Mouse (Mus musculus): ENCODE measurements around the gene Gsta3. TPM values are rescaled to one million over a fixed set of nuclear protein-coding genes. Genes with fewer than 3 reads are reported as not detected.
"Not testable (repeated sequence)": the region's sequence is repeated elsewhere in the genome, so short reads cannot be mapped to it uniquely, and the experiment has no call there.

The Gsta3 gene
- polyA plus RNA-seq, 1 experiment, result 4.8 TPM

GRCm38 (mm10) chr1:21266766-21267165 lies 26.4 kb downstream of the Gsta3 start:
- TF ChIP-seq CTCF (IDR thresholded peaks at IDR 0.05; ENCODE audit: low read depth, low read length) (no peak), POLR2A (IDR thresholded peaks at IDR 0.05; ENCODE audit: borderline replicate concordance, low read depth, low read length) (no peak)
- no peak overlapping the region for H3K27ac ChIP-seq (ENCODE audit: insufficient read depth, low read depth, low read length)
- H3K4me3 ChIP-seq (ENCODE audit: insufficient read depth, low read length), result no peak overlapping the region
- H3K4me1 ChIP-seq (ENCODE audit: control insufficient read depth, insufficient read depth, low read length), result no peaks in the 10 kb centered on the region

- H3K4me3 ChIP-seq (ENCODE audit: insufficient read depth, low read length); H3K27ac ChIP-seq (ENCODE audit: insufficient read depth, low read depth, low read length); H3K4me1 ChIP-seq (ENCODE audit: control insufficient read depth, insufficient read depth, low read length): not testable (repeated sequence)
These were observed 27.1 kb downstream of the Gsta3 start for GRCm38 (mm10) chr1:21267466-21267865.

DNA sequence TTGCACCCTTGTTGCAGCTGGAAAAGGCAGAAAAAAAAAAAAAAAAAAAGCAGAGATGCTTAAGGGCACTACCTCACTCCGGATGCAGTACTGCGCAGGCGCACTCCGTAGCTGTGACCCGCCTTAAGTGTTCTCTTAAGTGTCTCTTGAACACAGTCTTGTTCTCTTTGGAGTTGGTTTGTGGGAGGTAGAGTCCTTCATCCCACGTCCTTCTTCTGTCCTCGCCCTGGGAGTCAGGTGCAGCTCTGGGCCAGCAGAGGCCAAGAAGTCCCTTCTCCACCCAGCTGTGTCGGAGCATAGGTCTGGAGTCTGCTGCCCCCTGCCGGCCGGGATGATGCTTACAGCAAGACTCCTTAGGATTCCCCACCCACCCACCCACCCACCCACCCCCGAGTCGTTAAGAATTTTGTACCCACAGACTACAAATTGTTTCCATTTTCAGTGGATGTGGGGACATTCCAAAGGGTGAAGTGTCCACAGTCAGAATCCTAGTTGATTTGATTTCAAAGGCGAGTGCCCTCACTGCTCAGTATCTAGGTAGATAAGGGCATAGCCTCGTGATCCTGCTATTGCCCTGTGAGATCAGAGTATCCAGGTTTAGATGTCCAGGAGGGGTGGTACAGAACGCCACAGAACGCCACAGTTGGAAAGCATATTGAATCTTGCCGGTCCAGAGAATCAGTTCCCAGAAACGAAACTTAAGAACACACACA lies 31.1 kb downstream of the Gsta3 start:
- Histone ChIP-seq H3K27ac (ENCODE audit: insufficient read depth, low read depth, low read length) (no peak overlapping the region), H3K4me1 (ENCODE audit: control insufficient read depth, insufficient read depth, low read length) (peaks cover 2% of the 10 kb centered on the region; the same call in 1 of the 2 replicates), H3K4me3 (ENCODE audit: insufficient read depth, low read length) (peak overlapping the region; percentile 61)
- TF ChIP-seq CTCF (IDR thresholded peaks at IDR 0.05; ENCODE audit: low read depth, low read length) (peak; percentile 78), POLR2A (IDR thresholded peaks at IDR 0.05; ENCODE audit: borderline replicate concordance, low read depth, low read length) (no peak)

- H3K4me1 ChIP-seq (ENCODE audit: control insufficient read depth, insufficient read depth, low read length), result peaks cover 2% of the 10 kb centered on the region; the same call in 1 of the 2 replicates
- no peak overlapping the region for H3K27ac ChIP-seq (ENCODE audit: insufficient read depth, low read depth, low read length)
- TF ChIP-seq POLR2A (IDR thresholded peaks at IDR 0.05; ENCODE audit: borderline replicate concordance, low read depth, low read length), result no peak
- TF ChIP-seq CTCF (IDR thresholded peaks at IDR 0.05; ENCODE audit: low read depth, low read length), result no peak
- peak overlapping the region; percentile 61 for H3K4me3 ChIP-seq (ENCODE audit: insufficient read depth, low read length)
These were observed 31.7 kb downstream of the Gsta3 start for GRCm38 (mm10) chr1:21272056-21272431.

DNA sequence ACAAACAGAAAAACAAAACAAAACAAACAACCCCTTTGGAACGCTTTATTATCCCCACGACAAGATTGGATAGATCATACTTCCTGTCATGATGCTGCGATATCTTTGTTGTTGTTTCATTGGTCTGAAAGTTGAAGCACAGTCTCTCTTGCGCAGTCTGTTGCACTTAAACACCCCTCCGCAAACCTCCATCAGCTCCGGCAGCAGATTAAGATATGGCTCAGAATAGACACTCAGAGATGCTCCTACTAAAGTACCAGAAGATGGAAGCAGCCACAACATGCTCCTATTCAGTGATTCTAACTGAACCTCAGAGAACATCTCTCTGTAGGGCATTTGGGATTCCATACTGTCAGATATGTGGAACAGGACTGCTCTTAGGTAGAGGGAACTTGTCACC lies 32.7 kb downstream of the Gsta3 start:
- TF ChIP-seq CTCF (IDR thresholded peaks at IDR 0.05; ENCODE audit: low read depth, low read length) (no peak), POLR2A (IDR thresholded peaks at IDR 0.05; ENCODE audit: borderline replicate concordance, low read depth, low read length) (no peak)
- Histone ChIP-seq H3K4me1 (ENCODE audit: control insufficient read depth, insufficient read depth, low read length) (peaks cover 2% of the 10 kb centered on the region; the same call in 1 of the 2 replicates), H3K27ac (ENCODE audit: insufficient read depth, low read depth, low read length) (no peak overlapping the region), H3K4me3 (ENCODE audit: insufficient read depth, low read length) (no peak overlapping the region)

GRCm38 (mm10) chr1:21274437-21275040 lies 34.1 kb downstream of the Gsta3 start:
- H3K4me1 ChIP-seq (ENCODE audit: control insufficient read depth, insufficient read depth, low read length), result peaks cover 2% of the 10 kb centered on the region; the same call in 1 of the 2 replicates
- TF ChIP-seq POLR2A (IDR thresholded peaks at IDR 0.05; ENCODE audit: borderline replicate concordance, low read depth, low read length), result no peak
- TF ChIP-seq CTCF (IDR thresholded peaks at IDR 0.05; ENCODE audit: low read depth, low read length), result no peak
- no peak overlapping the region for H3K27ac ChIP-seq (ENCODE audit: insufficient read depth, low read depth, low read length)
- no peak overlapping the region for H3K4me3 ChIP-seq (ENCODE audit: insufficient read depth, low read length)

GRCm38 (mm10) chr1:21275366-21275765 lies 35.0 kb downstream of the Gsta3 start:
- not testable (repeated sequence) for H3K4me1 ChIP-seq (ENCODE audit: control insufficient read depth, insufficient read depth, low read length); H3K27ac ChIP-seq (ENCODE audit: insufficient read depth, low read depth, low read length)

DNA sequence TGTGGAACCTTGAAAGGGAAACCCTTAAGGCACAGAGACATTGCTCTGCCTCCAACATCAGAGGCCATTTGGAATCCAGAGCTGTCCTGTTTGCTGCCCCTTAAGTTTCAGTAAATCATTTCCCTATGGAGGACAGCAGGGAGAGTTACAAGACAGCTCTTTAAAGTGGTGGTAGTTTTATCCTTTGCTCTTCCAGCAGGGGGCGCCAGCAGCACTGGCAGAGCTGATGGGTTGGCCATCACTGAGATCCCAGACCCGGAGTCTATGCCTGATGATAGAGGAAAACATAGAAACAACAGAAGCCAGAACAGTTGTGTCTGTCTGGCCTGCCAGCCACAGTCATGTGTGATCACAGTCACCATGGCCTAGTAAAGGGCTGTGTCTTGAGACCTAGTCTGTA lies 35.8 kb downstream of the Gsta3 start:
- not testable (repeated sequence) for H3K27ac ChIP-seq (ENCODE audit: insufficient read depth, low read depth, low read length); H3K4me3 ChIP-seq (ENCODE audit: insufficient read depth, low read length); H3K4me1 ChIP-seq (ENCODE audit: control insufficient read depth, insufficient read depth, low read length)

More at GRCm38 (mm10) chr1:21275366-21275765, 35.0 kb downstream of the Gsta3 start:
- not testable (repeated sequence) for H3K4me3 ChIP-seq (ENCODE audit: insufficient read depth, low read length)

GRCm38 (mm10) chr1:21280306-21280705 lies 39.9 kb downstream of the Gsta3 start:
- no peak for TF ChIP-seq POLR2A (IDR thresholded peaks at IDR 0.05; ENCODE audit: borderline replicate concordance, low read depth, low read length)
- Histone ChIP-seq H3K4me1 (ENCODE audit: control insufficient read depth, insufficient read depth, low read length) (no peaks in the 10 kb centered on the region), H3K27ac (ENCODE audit: insufficient read depth, low read depth, low read length) (no peak overlapping the region), H3K4me3 (ENCODE audit: insufficient read depth, low read length) (no peak overlapping the region)

DNA sequence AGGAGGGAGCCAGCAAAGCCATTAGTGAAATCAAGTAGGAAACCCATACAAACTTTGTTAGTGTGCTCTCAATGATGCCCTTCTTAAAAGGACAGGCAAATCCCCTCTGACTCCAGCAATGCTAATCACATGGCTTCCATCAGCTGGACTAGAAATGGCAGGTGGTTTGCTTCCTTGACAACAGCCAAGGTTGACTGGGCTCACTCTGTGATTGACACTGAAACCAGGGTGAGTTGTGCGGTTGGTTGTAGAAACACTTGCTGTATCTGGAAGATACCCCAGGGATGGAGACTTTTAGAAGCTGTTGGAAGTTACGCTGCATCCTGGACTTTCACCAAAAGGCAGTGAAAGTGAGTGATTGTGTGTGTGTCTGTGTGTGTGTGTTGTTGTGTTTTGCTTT lies 44.3 kb downstream of the Gsta3 start:
- not testable (repeated sequence) for H3K27ac ChIP-seq (ENCODE audit: insufficient read depth, low read depth, low read length); H3K4me3 ChIP-seq (ENCODE audit: insufficient read depth, low read length); H3K4me1 ChIP-seq (ENCODE audit: control insufficient read depth, insufficient read depth, low read length)

DNA sequence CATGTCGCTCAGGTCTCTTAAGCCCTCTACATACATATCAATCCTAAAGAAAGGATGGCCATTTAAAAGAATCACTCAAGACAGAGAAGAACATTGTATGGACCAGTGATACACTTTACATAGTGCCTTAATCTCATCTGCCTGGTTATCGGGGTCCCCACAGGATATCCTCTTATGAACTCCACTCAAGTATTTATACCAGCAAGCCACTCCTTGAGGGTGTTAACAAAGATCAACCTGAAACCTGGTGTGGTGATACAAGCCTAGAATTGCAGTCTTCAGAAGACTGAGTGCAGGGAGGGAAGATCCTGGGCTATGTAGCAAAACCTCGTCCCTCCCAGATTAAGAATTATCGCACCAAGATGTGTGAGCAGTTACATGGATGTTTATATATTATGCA lies 51.0 kb downstream of the Gsta3 start:
- Histone ChIP-seq H3K4me1 (ENCODE audit: control insufficient read depth, insufficient read depth, low read length) (no peaks in the 10 kb centered on the region), H3K4me3 (ENCODE audit: insufficient read depth, low read length) (no peak overlapping the region)

More for the DNA sequence above, 51.0 kb downstream of the Gsta3 start:
- H3K27ac ChIP-seq (ENCODE audit: insufficient read depth, low read depth, low read length), result no peak overlapping the region
- TF ChIP-seq CTCF (IDR thresholded peaks at IDR 0.05; ENCODE audit: low read depth, low read length), result no peak
- TF ChIP-seq POLR2A (IDR thresholded peaks at IDR 0.05; ENCODE audit: borderline replicate concordance, low read depth, low read length), result no peak
